Mouse (Mus musculus): ENCODE results near the gene Ano9.

DNA sequence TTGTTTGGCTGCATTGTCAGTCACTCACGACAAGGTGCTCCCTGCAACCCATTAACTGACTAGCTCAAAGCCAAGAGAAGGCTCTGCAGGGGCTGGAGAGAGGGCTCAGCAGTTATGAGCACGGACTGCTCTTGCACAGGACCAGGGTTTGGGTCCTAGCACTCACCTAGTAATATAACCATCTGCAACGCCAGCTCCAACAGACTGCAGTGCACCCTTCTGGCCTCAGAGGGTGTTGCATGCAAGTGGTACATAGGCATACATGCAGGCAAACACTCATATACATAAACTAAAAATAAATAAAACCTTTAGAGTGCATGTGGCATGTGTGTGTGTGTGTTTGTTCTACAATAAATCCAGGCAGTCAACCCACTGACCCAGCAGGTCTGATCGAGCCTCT, 61.8 kb downstream of the Ano9 start:
- no peak for TF ChIP-seq EP300 (IDR thresholded peaks at IDR 0.05; ENCODE audit: low read depth)
- TF ChIP-seq CTCF (IDR thresholded peaks at IDR 0.05; ENCODE audit: low read depth), result peak; percentile 37
